Mouse (Mus musculus): ENCODE results near the gene Nt5c3. TPM values are rescaled to one million over a fixed set of nuclear protein-coding genes. Genes with fewer than 3 reads are reported as not detected.

Nt5c3 gene
- 52.4 to 60.6 TPM (median 55.3 TPM) in 4 replicates for total RNA-seq (2023; ENCODE audit: inconsistent age)

DNA sequence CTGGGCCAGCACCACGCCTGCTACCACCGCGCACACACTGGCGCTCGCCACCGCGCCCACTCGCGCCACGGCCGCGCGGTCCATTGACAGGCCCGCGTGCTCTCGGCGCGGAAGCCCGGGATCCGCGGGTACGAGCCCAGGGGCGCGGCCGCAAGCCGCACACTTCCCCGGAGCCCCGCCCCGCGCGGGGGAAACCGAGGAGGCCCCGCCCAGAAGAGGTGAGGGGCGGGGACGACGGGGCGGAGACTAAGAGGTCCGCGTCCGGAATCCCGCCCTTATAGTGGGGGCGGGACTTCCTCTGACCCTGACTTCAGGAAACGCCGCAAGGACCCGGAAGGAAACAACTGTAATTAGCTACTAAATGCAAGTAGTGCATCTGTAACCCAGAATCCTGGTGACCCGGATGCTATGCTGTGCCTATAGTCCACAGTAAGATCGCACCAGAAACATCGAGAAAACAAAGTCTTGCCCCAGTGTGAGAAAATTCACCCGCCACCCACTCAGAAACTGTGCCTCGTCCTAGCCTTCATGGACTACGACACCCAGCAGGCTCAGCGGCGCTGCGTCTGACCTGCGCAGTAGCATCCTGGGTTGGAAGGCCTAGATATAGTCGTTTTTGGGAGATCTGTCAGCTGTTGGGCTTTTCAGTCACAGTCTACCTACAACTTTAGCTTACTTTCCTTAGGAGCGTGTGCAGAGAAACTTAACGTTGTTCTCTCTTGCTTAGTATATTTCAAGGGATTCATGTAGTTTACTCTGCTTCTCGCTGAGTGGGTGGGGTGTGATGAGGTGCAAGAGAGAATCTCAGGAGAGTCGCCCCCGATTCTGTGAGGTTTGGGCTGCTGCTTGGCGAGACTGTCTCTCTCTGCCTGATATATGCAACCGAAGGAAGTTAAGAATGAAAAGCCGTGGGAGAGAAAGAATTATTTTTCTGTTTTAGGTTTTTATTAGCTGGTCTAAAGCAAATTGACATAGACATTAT, at the start of gene Nt5c3, which contains the start of gene Vmn1r4:
Nt5c3 (minus strand) TSS at position 207 of the 982 bp plus-strand sequence.
Vmn1r4 (plus strand) TSS at position 290 of the 982 bp plus-strand sequence.

GRCm38 (mm10) chr6:56969973-56970372, 46.2 kb upstream of the Nt5c3 start, which contains the start of gene Vmn1r5:
Gene Vmn1r5, plus strand, starts transcription at chr6:56970273.

Other genes with a start within 250 kb of the Nt5c3 start
- gene Lsm5, start 219.2 kb downstream of the Nt5c3 start, total RNA-seq (2023; ENCODE audit: inconsistent age): 35.9 to 53.4 TPM (median 44.6 TPM) in 4 replicates
- gene Avl9, start 209.0 kb downstream of the Nt5c3 start, total RNA-seq (2023; ENCODE audit: inconsistent age): 111 to 124 TPM (median 118 TPM) in 4 replicates
- 64.1 to 71.3 TPM (median 69.5 TPM) in 4 replicates for gene Kbtbd2, start 126.1 kb downstream of the Nt5c3 start, total RNA-seq (2023; ENCODE audit: inconsistent age)
- gene Fkbp9, start 91.9 kb downstream of the Nt5c3 start, total RNA-seq (2023; ENCODE audit: inconsistent age): 0.15 to 0.74 TPM (median 0.16 TPM) in 3 of 4 replicates, not detected in the other
- 0.35 TPM in 1 of 4 replicates, not detected in the others for gene Vmn1r4, start 83 bp upstream of the Nt5c3 start, total RNA-seq (2023; ENCODE audit: inconsistent age)
- not detected in 4 replicates for gene Vmn1r5, start 46.3 kb upstream of the Nt5c3 start, total RNA-seq (2023; ENCODE audit: inconsistent age)
- not detected in 4 replicates for gene Vmn1r6, start 73.3 kb upstream of the Nt5c3 start, total RNA-seq (2023; ENCODE audit: inconsistent age)
- gene Vmn1r7, start 101.4 kb upstream of the Nt5c3 start, total RNA-seq (2023; ENCODE audit: inconsistent age): not detected in 4 replicates
- gene Vmn1r8, start 108.4 kb upstream of the Nt5c3 start, total RNA-seq (2023; ENCODE audit: inconsistent age): not detected in 4 replicates
- not detected in 4 replicates for gene Vmn1r9, start 142.9 kb upstream of the Nt5c3 start, total RNA-seq (2023; ENCODE audit: inconsistent age)
- gene Vmn1r10, start 185.5 kb upstream of the Nt5c3 start, total RNA-seq (2023; ENCODE audit: inconsistent age): not detected in 4 replicates
- not detected in 4 replicates for gene Vmn1r11, start 209.5 kb upstream of the Nt5c3 start, total RNA-seq (2023; ENCODE audit: inconsistent age)
- 0.06 TPM in 1 of 4 replicates, not detected in the others for gene Vmn1r12, start 233.0 kb upstream of the Nt5c3 start, total RNA-seq (2023; ENCODE audit: inconsistent age)

All from B cell, adult (primary cell).